Mouse (Mus musculus) frontal cortex, postnatal 14 days (tissue): Measurements from ENCODE around the gene Bbs12.
A peak's percentile ranks its signal among the peaks of the same experiment; 100 is the strongest.

Experiments used
- DNase-seq, 2 experiments: peaks; one replicate each; pipeline ENCODE4 v3.0.0; 2022; ENCODE audit warnings: low spot score in 2 of 2

The Bbs12 gene

GRCm38 (mm10) chr3:37326627-37327026, 14.3 kb downstream of the Bbs12 start:
- no peak for DNase-seq

GRCm38 (mm10) chr3:37328489-37328888, 16.1 kb downstream of the Bbs12 start:
- no peak for DNase-seq

GRCm38 (mm10) chr3:37329963-37330362, 17.6 kb downstream of the Bbs12 start:
- no peak for DNase-seq

GRCm38 (mm10) chr3:37331999-37332449, 19.7 kb downstream of the Bbs12 start:
- no peak for DNase-seq

GRCm38 (mm10) chr3:37334053-37334452, 21.7 kb downstream of the Bbs12 start:
- DNase-seq = no peak

GRCm38 (mm10) chr3:37341110-37341509, 28.8 kb downstream of the Bbs12 start:
- DNase-seq = no peak

- no peak for DNase-seq
These were observed 30.5 kb downstream of the Bbs12 start for GRCm38 (mm10) chr3:37342811-37343210.

- no peak for DNase-seq
These were observed 35.3 kb downstream of the Bbs12 start for GRCm38 (mm10) chr3:37347671-37348070.

- DNase-seq = peak in 1 of 2 experiments; percentile 21
These were observed 36.1 kb downstream of the Bbs12 start, which contains the start of gene Fgf2 for GRCm38 (mm10) chr3:37348221-37349165. TSS of gene Fgf2 (plus strand) at chr3:37348346.

- DNase-seq = no peak
These were observed 36.8 kb downstream of the Bbs12 start for GRCm38 (mm10) chr3:37349166-37349548.

GRCm38 (mm10) chr3:37350386-37350785, 38.0 kb downstream of the Bbs12 start:
- no peak for DNase-seq

- no peak for DNase-seq
These were observed 41.7 kb downstream of the Bbs12 start for GRCm38 (mm10) chr3:37353951-37354481.

GRCm38 (mm10) chr3:37354737-37355136, 42.4 kb downstream of the Bbs12 start:
- no peak for DNase-seq

- DNase-seq = no peak
These were observed 48.4 kb downstream of the Bbs12 start for GRCm38 (mm10) chr3:37360729-37361128.

- no peak for DNase-seq
These were observed 52.8 kb downstream of the Bbs12 start for GRCm38 (mm10) chr3:37365144-37365543.

GRCm38 (mm10) chr3:37365976-37366375, 53.6 kb downstream of the Bbs12 start:
- no peak for DNase-seq

GRCm38 (mm10) chr3:37366381-37367053, 54.2 kb downstream of the Bbs12 start:
- DNase-seq = no peak

GRCm38 (mm10) chr3:37370407-37370806, 58.1 kb downstream of the Bbs12 start:
- DNase-seq = no peak
